Mouse (Mus musculus) liver, postnatal 0 days (tissue): Measurements from ENCODE around the gene Arhgef40.

Source experiments
- CTCF ChIP-seq: sonication (generic); IDR thresholded peaks from 2 replicates; pipeline ENCODE4 v1.5.1; 2016; ENCODE audit warnings: antibody characterized with exemption, low read depth
- EP300 ChIP-seq: IDR thresholded peaks from 2 replicates; pipeline ENCODE4 v1.6.1; 2016; ENCODE audit warnings: antibody characterized with exemption, low read depth, mild to moderate bottlenecking

DNA sequence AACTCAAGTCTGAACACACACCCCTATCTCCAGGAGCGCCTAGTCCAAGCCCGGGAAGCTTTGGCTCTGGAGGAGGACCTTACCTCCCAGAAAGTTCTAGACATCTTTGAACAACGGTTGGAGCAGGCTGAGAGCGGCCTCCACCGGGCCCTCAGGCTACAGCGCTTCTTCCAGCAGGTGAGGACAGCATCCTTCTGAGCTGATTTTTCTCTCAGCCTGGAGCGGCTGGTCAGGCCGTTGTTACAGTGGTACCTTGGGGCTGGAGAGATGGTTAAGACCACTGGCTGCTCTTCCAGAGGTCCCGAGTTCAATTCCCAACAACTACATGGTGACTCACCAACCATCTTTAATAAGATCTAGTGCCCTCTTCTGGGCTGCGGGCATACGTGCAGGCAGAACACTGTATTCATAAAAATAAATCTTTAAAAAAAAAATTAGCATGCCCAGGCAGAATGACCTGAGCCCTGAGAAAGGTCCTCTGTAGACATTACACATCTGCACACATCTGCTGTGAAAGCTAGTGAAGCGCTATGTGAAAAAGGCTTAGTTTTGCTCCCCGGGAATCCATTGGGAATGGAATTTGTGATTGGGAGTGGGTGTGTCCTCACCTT lies 11.8 kb downstream of the Arhgef40 start:
- TF ChIP-seq CTCF = peak; percentile 43
- no peak for TF ChIP-seq EP300
